Mouse (Mus musculus) heart, adult 2 months (tissue): ENCODE results near the gene Rab11fip5. TPM values are rescaled to one million over a fixed set of nuclear protein-coding genes. Genes with fewer than 3 reads are reported as not detected.

Experiments used
- DNase-seq, 2 experiments: peaks; one replicate each; pipeline ENCODE4 v3.0.0; 2021
- H3K27ac ChIP-seq: fragments of 200-600 bp; 2 replicates; pipeline ENCODE4 v1.8.1; 2022
- H3K27me3 ChIP-seq: fragments of 200-500 bp; 2 replicates; pipeline ENCODE4 v1.6.1; 2012; ENCODE audit warnings: mild to moderate bottlenecking, low read length, inconsistent platforms, mixed read lengths; ENCODE audit not compliant: control insufficient read depth, insufficient read depth
- H3K36me3 ChIP-seq: fragments of 200-500 bp; 2 replicates; pipeline ENCODE4 v1.6.1; 2012; ENCODE audit warnings: low read length, inconsistent platforms; ENCODE audit not compliant: control insufficient read depth, insufficient read depth
- H3K4me1 ChIP-seq: fragments of 200-500 bp; 2 replicates; pipeline ENCODE4 v1.6.1; 2011; ENCODE audit warnings: low read length; ENCODE audit not compliant: control insufficient read depth, insufficient read depth
- H3K4me3 ChIP-seq: fragments of 200-600 bp; 2 replicates; pipeline ENCODE4 v1.8.1; 2022
- H3K79me2 ChIP-seq: fragments of 200-500 bp; replicated peaks from 2 replicates; pipeline ENCODE4 v1.6.1; 2012; ENCODE audit warnings: mild to moderate bottlenecking, inconsistent platforms, low read length, moderate library complexity, mixed read lengths; ENCODE audit not compliant: control insufficient read depth, insufficient read depth
- H3K9ac ChIP-seq: fragments of 200-500 bp; 2 replicates; pipeline ENCODE4 v1.6.1; 2012; ENCODE audit warnings: low read depth, mild to moderate bottlenecking, control low read depth, inconsistent platforms, low read length, mixed read lengths
- CTCF ChIP-seq: fragments of 200-600 bp; IDR thresholded peaks from 2 replicates; pipeline ENCODE4 v1.8.1; 2022; ENCODE audit warnings: antibody characterized with exemption, mild to moderate bottlenecking, moderate library complexity
- EP300 ChIP-seq: fragments of 200-500 bp; IDR thresholded peaks from 2 replicates; pipeline ENCODE4 v1.6.1; 2011; ENCODE audit warnings: low read depth, low read length, control low read depth; ENCODE audit not compliant: insufficient read depth
- POLR2A ChIP-seq: fragments of 200-500 bp; IDR thresholded peaks from 2 replicates; pipeline ENCODE4 v1.6.1; 2011; ENCODE audit warnings: mild to moderate bottlenecking, low read depth, low read length, control low read depth; ENCODE audit not compliant: insufficient read depth
- WGBS: fragments of 180-500 bp; shearing (Covaris S2); methylation state at CpG from one replicate; pipeline ENCODE4 v1.1.7; 2018; 5-methylcytosine and 5-hydroxymethylcytosine counted together
- intact Hi-C: fragments of 180-260 bp; cut with DNase I; formaldehyde crosslinking; loops from one replicate; pipeline ENCODE4 v1.15.1; 2025
- polyA plus RNA-seq: library from polyadenylated mRNA; depleted of rRNA; stranded (reverse); fragments of >200 nt; gene quantifications from 2 replicates; pipeline ENCODE4 v1.2.3, GENCODE M21; 2012
- total RNA-seq, 2 experiments: library from RNA; stranded (reverse); gene quantifications; 2 replicates each; pipeline ENCODE4 v1.2.3; 2021

Gene Rab11fip5
- total and polyA plus RNA-seq, 3 experiments = 41.6 to 73.9 (median 59.3) TPM

DNA sequence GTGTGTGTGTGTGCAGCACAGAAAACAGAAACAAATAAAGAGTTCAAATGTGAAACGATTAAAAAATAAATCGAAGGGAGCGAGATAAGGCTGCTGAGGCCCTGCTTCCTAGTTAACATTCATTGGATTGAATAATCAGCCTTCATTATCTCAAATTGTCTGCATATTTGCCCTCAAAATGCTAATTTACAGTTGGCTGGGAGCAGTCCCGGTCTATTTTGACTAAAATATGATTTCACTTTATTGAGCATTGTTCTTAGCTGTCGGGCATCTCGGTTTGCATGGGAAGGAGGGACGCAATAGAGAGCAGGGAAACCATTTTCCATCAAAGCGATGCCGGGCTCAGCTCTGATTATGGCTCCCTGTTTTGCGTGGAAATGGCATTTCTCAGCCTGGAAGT, 28.6 kb upstream of the Rab11fip5 start:
- peak overlapping the region; percentile 94 for H3K27ac ChIP-seq
- intact Hi-C loops = no loop called here
- H3K4me3 ChIP-seq = no peak overlapping the region
- H3K27me3 ChIP-seq = no peaks in the 10 kb centered on the region
- no peak overlapping the region for H3K9ac ChIP-seq
- H3K36me3 ChIP-seq = no peaks in the 10 kb centered on the region
- TF ChIP-seq EP300 (no peak), POLR2A (no peak), CTCF (no peak)
- H3K79me2 ChIP-seq = no peaks in the 10 kb centered on the region
- WGBS = 54% methylated on average over 10 of the region's 10 CpGs
- DNase-seq = no peak
- peaks cover 13% of the 10 kb centered on the region for H3K4me1 ChIP-seq

DNA sequence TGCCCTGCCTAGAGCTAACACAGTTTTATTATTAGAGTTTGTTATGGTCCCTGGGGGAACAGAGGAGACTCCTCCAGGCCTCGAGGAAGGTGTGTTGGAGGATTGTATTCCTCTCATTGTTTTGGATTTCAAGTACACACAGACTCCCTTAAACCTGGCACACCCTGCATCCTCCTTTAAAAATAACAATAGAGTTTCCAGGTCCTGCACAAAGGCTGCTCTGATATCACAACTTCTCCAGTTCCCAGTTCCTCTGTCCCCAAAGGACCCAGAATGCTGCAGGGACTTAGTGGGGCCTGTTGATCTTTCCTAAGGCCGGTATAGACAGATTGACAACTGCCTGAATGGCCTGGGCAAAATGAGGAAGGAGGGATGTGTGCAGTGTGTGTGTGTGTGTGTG, 28.2 kb upstream of the Rab11fip5 start:
- Histone ChIP-seq H3K79me2 (no peaks in the 10 kb centered on the region), H3K27me3 (no peaks in the 10 kb centered on the region), H3K36me3 (no peaks in the 10 kb centered on the region), H3K9ac (no peak overlapping the region), H3K27ac (peak overlapping the region; percentile 87), H3K4me1 (peaks cover 13% of the 10 kb centered on the region), H3K4me3 (no peak overlapping the region)
- WGBS = 31% methylated on average over 2 of the region's 2 CpGs
- 0 out of 2 replicates have a peak, but pooled peaks have one; percentile 4 for TF ChIP-seq POLR2A
- TF ChIP-seq EP300 = no peak; the same call in 1 of the 2 replicates
- no peak for TF ChIP-seq CTCF
- DNase-seq = peak; percentile 36 to 56
- intact Hi-C loops = no loop called here

- Histone ChIP-seq H3K4me3 (no peak overlapping the region), H3K27me3 (no peaks in the 10 kb centered on the region), H3K36me3 (no peaks in the 10 kb centered on the region), H3K79me2 (no peaks in the 10 kb centered on the region), H3K27ac (peak overlapping the region; percentile 15), H3K4me1 (peaks cover 13% of the 10 kb centered on the region), H3K9ac (no peak overlapping the region)
- DNase-seq = no peak
- TF ChIP-seq POLR2A (no peak), CTCF (no peak), EP300 (no peak)
- WGBS = 38% methylated on average over 5 of the region's 5 CpGs
- intact Hi-C loops = no loop called here
Observed at GRCm38 (mm10) chr6:85399715-85400114, 25.3 kb upstream of the Rab11fip5 start.

GRCm38 (mm10) chr6:85397165-85397564, 22.7 kb upstream of the Rab11fip5 start:
- peaks cover 3% of the 10 kb centered on the region for H3K4me1 ChIP-seq
- H3K27ac ChIP-seq = no peak overlapping the region
- 9% methylated on average over 1 of the region's 1 CpGs for WGBS
- H3K4me3 ChIP-seq = no peak overlapping the region
- no peaks in the 10 kb centered on the region for H3K27me3 ChIP-seq
- intact Hi-C loops = no loop called here
- TF ChIP-seq CTCF (peak; percentile 73), POLR2A (no peak)
- H3K36me3 ChIP-seq = no peaks in the 10 kb centered on the region
- no peaks in the 10 kb centered on the region for H3K79me2 ChIP-seq
- peak; percentile 35 to 74 for DNase-seq
- H3K9ac ChIP-seq = no peak overlapping the region

GRCm38 (mm10) chr6:85395360-85395759, 20.9 kb upstream of the Rab11fip5 start:
- Histone ChIP-seq H3K27me3 (no peaks in the 10 kb centered on the region), H3K79me2 (no peaks in the 10 kb centered on the region), H3K27ac (no peak overlapping the region), H3K36me3 (no peaks in the 10 kb centered on the region), H3K4me1 (no peaks in the 10 kb centered on the region), H3K9ac (no peak overlapping the region), H3K4me3 (no peak overlapping the region)
- TF ChIP-seq CTCF = 0 out of 2 replicates have a peak, but pooled peaks have one; percentile 7
- no peak for TF ChIP-seq EP300
- TF ChIP-seq POLR2A = no peak
- 81% methylated on average over 2 of the region's 2 CpGs for WGBS
- intact Hi-C loops = no loop called here
- no peak for DNase-seq

GRCm38 (mm10) chr6:85391803-85392202, 17.4 kb upstream of the Rab11fip5 start:
- Histone ChIP-seq H3K79me2 (no peaks in the 10 kb centered on the region), H3K27me3 (no peaks in the 10 kb centered on the region), H3K36me3 (no peaks in the 10 kb centered on the region), H3K4me1 (no peaks in the 10 kb centered on the region), H3K4me3 (no peak overlapping the region), H3K27ac (no peak overlapping the region), H3K9ac (no peak overlapping the region)
- intact Hi-C loops = loop anchor here (1.0 to 5.0 kb wide), 3 partner anchors 46 to 230 kb away; no protein-coding TSS in a partner anchor
- DNase-seq = peak; percentile 61 to 79
- 18% methylated on average over 7 of the region's 7 CpGs for WGBS
- TF ChIP-seq POLR2A = no peak
- peak; percentile 86 for TF ChIP-seq CTCF
- TF ChIP-seq EP300 = peak; percentile 54; the same call in 1 of the 2 replicates
